Mouse (Mus musculus) natural killer cell, adult 2 months (primary cell): ENCODE measurements around the gene Tigd3.
A peak's percentile ranks its signal among the peaks of the same experiment; 100 is the strongest.
"Not testable (repeated sequence)": the region's sequence is repeated elsewhere in the genome, so short reads cannot be mapped to it uniquely, and the experiment has no call there.

Experiments
- DNase-seq, 2 experiments: peaks; one replicate each; pipeline ENCODE4 v3.0.0; 2022; ENCODE audit warnings: low spot score in 2 of 2

The Tigd3 gene

GRCm38 (mm10) chr19:5922119-5922942 lies 28.4 kb upstream of the Tigd3 start:
- no peak for DNase-seq

- DNase-seq, result no peak
These were observed 27.8 kb upstream of the Tigd3 start for GRCm38 (mm10) chr19:5921715-5922114.

GRCm38 (mm10) chr19:5913007-5913719 lies 19.2 kb upstream of the Tigd3 start, which contains the start of gene Dpf2:
Dpf2 (minus strand) TSS chr19:5913010.
- DNase-seq, result no peak

- peak; percentile 97 to 98 for DNase-seq
These were observed 18.4 kb upstream of the Tigd3 start for GRCm38 (mm10) chr19:5912103-5913006.

GRCm38 (mm10) chr19:5911430-5912102 lies 17.6 kb upstream of the Tigd3 start:
- DNase-seq, result no peak

DNA sequence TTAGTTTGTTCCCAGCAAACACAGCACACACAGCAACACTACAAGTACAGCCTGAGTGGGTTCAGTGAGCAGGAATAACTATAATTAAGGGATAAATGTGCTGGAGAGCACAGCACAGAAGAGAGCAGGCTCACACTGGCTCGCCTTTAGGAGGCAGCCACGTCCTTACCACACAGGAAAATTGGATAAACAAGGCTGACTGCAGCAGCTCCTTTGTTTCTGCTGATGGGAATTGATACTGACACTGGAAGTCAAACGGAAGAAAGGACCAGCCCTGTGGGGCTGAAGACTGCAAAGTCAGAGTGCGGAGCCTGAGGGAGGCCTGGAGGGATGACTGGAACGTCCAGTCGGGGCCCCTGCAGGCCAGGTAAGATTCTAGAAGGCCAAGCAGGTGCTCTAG lies 16.3 kb upstream of the Tigd3 start:
- no peak for DNase-seq

DNA sequence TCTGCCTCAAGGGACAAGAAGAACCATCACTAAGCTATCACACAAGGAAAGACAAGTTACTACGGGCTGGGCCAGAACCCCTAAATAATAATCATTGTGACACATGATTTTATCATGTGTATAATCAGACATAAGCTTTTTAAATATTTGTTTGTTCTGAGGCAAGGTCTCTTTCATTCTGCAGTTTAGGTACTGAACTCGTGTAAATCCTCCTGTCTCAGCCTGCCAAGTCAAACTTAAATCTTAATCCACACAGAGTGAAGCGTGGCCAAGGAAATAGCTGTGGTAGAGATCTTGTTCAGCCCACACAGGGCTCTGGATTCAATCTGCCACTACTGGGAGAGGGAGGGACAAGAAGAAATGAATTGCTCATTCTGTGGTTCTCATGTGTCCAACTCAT lies 13.3 kb upstream of the Tigd3 start:
- no peak for DNase-seq

- DNase-seq, result no peak
These were observed 507 bp downstream of the Tigd3 start for GRCm38 (mm10) chr19:5893282-5894001.

- no peak for DNase-seq
These were observed 1.2 kb downstream of the Tigd3 start for GRCm38 (mm10) chr19:5892735-5893134.

- no peak for DNase-seq
These were observed 1.7 kb downstream of the Tigd3 start for GRCm38 (mm10) chr19:5892262-5892661.

- DNase-seq, result no peak
These were observed 2.3 kb downstream of the Tigd3 start for GRCm38 (mm10) chr19:5891521-5892258.

DNA sequence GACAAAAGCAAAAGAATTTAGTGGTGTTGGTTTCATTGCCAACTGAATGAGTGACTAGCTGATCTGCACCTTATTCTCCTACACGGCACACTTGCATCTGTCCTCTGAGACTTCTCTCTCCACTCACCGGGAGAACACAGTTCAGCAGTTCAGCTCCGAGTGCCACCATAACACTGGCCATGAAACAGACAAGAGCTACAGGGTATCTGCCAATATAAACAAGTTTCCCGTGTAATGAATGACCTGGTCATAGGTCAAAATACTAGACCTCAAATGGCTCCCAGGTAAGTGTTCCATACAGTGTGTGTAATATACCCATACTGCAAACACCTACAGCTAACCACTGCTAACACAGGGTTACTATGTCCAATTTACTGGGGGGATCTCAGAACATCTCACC lies 4.7 kb downstream of the Tigd3 start:
- no peak for DNase-seq

DNA sequence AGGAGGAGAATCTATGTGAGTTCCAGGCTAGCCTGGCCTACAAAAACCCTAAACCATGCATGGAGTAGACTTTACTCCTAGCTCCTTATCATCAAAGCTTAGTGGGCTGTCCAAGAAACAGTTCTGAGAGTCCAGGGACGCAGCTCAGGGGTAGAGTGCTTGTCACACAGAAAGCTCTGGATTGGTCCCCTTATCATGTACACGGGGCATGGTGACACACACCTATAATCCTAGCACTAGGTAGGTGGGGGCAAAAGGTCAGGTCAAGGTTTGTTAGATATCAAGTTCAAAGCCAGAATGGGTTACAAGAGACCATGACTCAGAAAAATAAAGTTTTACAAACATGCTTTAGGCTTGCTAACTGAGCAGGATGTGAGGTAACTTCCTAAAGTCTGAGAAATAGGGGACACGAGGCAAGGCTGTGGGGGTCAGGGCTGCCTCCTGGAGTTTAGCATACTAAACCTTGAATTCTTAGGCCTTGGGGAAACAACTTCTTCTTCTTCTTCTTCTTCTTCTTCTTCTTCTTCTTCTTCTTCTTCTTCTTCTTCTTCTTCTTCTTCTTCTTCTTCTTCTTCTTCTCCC lies 6.6 kb downstream of the Tigd3 start:
- DNase-seq, result no peak

- DNase-seq, result no peak
These were observed 8.1 kb downstream of the Tigd3 start for GRCm38 (mm10) chr19:5885838-5886237.

- DNase-seq, result no peak
These were observed 10.0 kb downstream of the Tigd3 start for GRCm38 (mm10) chr19:5883935-5884334.

- DNase-seq, result not testable (repeated sequence)
These were observed 11.9 kb downstream of the Tigd3 start for GRCm38 (mm10) chr19:5882079-5882478.

- DNase-seq, result no peak
These were observed 12.8 kb downstream of the Tigd3 start for GRCm38 (mm10) chr19:5881155-5881554.

DNA sequence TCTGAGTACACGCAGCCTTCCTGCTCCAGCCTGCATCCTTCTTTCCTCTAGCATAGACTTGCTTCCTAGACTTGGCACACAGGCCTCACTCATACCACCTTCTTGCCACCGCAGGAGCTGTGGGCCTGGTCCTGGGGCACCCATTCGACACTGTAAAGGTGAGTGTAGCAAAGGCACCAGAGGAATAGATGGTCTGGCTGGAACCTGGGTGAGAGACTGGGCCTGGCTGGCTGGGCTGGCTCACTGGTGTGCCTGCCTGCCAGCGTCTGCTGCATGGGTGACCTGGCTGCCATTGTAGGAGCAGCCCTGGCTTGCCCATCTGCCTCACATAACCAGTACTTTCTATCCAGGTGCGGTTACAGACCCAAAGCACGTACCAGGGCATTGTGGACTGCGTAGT lies 14.2 kb downstream of the Tigd3 start:
- no peak for DNase-seq

- no peak for DNase-seq
These were observed 15.0 kb downstream of the Tigd3 start for GRCm38 (mm10) chr19:5878916-5879315.

DNA sequence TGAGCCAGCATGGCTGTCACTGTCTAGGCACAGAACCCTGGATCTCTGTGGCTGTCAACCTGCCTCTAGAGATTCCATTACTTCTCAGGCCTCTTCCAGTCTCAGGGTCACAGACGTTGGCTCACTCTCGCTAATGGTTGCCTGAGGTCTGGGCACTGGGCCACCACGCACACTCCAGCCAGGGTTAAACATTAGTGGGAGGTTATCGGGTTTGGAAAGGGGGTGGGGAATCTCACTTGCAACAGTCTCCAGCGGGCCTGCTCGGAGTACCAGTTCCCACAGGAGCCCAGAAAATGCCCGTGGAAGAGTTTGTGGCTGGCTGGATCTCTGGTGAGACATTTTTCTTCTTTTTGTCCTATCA lies 15.6 kb downstream of the Tigd3 start:
- no peak for DNase-seq
